In the genomic region with DNA sequence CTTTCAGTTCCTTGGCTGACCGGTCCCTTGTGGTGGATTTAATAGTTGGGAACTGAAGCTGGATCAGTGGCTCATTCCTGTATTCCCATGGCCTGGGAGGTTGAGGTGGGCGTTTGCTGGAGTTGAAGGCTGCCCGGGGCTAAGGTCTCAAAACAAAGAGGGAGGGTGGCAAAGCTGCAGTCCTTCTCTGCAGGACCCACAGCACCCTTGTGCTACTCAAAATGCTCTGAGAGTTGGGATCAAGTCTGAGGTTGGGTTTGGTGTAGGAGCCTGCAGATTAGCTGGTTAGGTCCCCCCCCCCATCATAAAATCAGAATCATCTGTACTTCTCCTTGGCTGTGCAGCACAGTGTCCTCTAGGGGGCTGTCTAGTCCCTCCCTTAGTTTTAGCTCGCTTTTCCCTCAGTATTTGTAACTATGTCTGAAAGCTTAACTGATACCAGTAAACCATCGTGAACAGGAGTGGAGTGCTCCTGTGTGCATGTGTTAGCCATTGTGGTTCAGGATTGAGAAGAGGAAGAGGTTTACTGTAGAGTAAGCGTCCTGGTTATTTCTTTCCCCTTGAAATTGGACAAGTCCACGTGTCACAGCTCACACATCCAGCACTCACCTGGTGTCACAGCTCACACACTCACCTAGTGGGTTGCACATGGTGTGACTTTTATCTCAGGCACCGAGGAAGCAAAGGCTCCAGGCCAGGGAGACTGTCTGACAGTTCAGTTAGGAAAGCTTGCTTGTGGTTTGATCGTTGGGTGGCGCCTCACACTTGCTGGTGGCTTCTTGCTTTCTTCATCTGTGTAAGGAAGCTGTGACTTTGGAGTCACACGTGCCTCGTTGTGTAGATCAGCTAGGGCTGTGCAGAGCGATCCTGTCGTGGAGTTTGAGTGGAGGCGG, we compare ENCODE assay signal across 9 mouse cellular contexts. TPM values are rescaled to one million over a fixed set of nuclear protein-coding genes. Genes with fewer than 3 reads are reported as not detected.
A peak's percentile ranks its signal among the peaks of the same experiment; 100 is the strongest.
DNase-seq lines count a peak whose midpoint lies in the region; ATAC-seq and TF ChIP-seq lines count a peak whose summit lies in the region.
"Had no signal": no experiment of that assay in that cellular context is flagged by ENCODE, and none has a peak within 500 bp of the region (broad histone marks: within the 10 kb centered on the region; RNA-seq: fewer than 3 reads in every experiment).

No protein-coding gene starts in this region.

- peak overlapping the region; percentile 95; the same call in 1 of the 2 replicates for H3K4me2 ChIP-seq in limb, embryonic 13.5 days (replicated peaks)

- peaks cover 79% of the 10 kb centered on the region for H3K36me3 ChIP-seq in thymus, adult 2 months (ENCODE audit: control insufficient read depth, insufficient read depth, low read length)
- H3K36me3 ChIP-seq in limb, embryonic 13.5 days, result peaks cover 79% of the 10 kb centered on the region

- no peak for ATAC-seq in cerebellum, adult (ENCODE audit: insufficient number of reproducible peaks, low FRiP score, low TSS enrichment)
- no peak for ATAC-seq in limb, embryonic 13.5 days (ENCODE audit: low FRiP score, low read depth)

- no peak for DNase-seq in cerebellum, adult 2 months
- DNase-seq in thymus, adult 2 months, result no peak
- no peak for DNase-seq in thymus, adult 18-20 months
- peak; percentile 56 for DNase-seq in retina, postnatal 1 day
- no peak for DNase-seq in MN1 (ENCODE audit: low spot score)
- no peak for DNase-seq in kidney, postnatal 10 days

- H3K4me1 ChIP-seq in cerebellum, adult 2 months (ENCODE audit: control insufficient read depth, insufficient read depth, low read length), result peaks cover 24% of the 10 kb centered on the region
- peaks cover 30% of the 10 kb centered on the region for H3K4me1 ChIP-seq in thymus, adult 2 months (replicated peaks; ENCODE audit: control insufficient read depth, insufficient read depth, low read length)
- peaks cover 39% of the 10 kb centered on the region for H3K4me1 ChIP-seq in limb, embryonic 13.5 days

- TF ChIP-seq CTCF in cerebellum, adult 2 months (IDR thresholded peaks at IDR 0.05; ENCODE audit: borderline replicate concordance, insufficient read depth, low read depth, low read length), result peak; percentile 48; the same call in 1 of the 2 replicates
- peak; percentile 32; the same call in 1 of the 2 replicates for TF ChIP-seq CTCF in thymus, adult 2 months (IDR thresholded peaks at IDR 0.05; ENCODE audit: borderline replicate concordance, control insufficient read depth, extremely low read depth, insufficient read depth, low read length, poor library complexity)

- no peaks in the 10 kb centered on the region for H3K27me3 ChIP-seq in cerebellum, adult 2 months (ENCODE audit: control insufficient read depth, insufficient read depth, low read length)
- H3K27me3 ChIP-seq in thymus, adult 2 months (ENCODE audit: control insufficient read depth, insufficient read depth, low read length), result no peaks in the 10 kb centered on the region
- no peaks in the 10 kb centered on the region for H3K27me3 ChIP-seq in limb, embryonic 13.5 days

- 59% methylated on average over 15 of the region's 15 CpGs for WGBS in cerebellum, adult 2 months
- 40% methylated on average over 15 of the region's 15 CpGs for WGBS in thymus, adult 2 months
- WGBS in limb, embryonic 13.5 days, result 82% methylated on average over 15 of the region's 15 CpGs

- no peak overlapping the region; the same call in 1 of the 2 replicates for H3K9ac ChIP-seq in limb, embryonic 13.5 days

- no peaks in the 10 kb centered on the region for H3K9me3 ChIP-seq in limb, embryonic 13.5 days

- TF ChIP-seq POLR2A in cerebellum, adult 2 months (IDR thresholded peaks at IDR 0.05; ENCODE audit: borderline replicate concordance, insufficient read depth, low read length), result no peak
- no peak for TF ChIP-seq POLR2A in thymus, adult 2 months (IDR thresholded peaks at IDR 0.05; ENCODE audit: control insufficient read depth, extremely low read depth, insufficient read depth, low read length, poor library complexity)

- H3K4me3 ChIP-seq in cerebellum, adult 2 months (replicated peaks; ENCODE audit: insufficient read depth, low read depth, low read length), result no peak overlapping the region
- no peak overlapping the region for H3K4me3 ChIP-seq in thymus, adult 2 months (ENCODE audit: control insufficient read depth, insufficient read depth, low read length)
- H3K4me3 ChIP-seq in limb, embryonic 13.5 days, result no peak overlapping the region

- H3K27ac ChIP-seq in cerebellum, adult 2 months (ENCODE audit: insufficient read depth, low read length), result no peak overlapping the region
- no peak overlapping the region for H3K27ac ChIP-seq in thymus, adult 2 months (ENCODE audit: control insufficient read depth, insufficient read depth, low read length)
- H3K27ac ChIP-seq in limb, embryonic 13.5 days, result no peak overlapping the region

RNA-seq across cellular contexts. Expression of a gene that starts 4.4 kb away (rescaled TPM):
- 438 and 458 TPM in 2 replicates for polyA plus RNA-seq in cerebellum, adult 2 months (2012; rRNA removed)
- 778 and 831 TPM in 2 replicates for polyA plus RNA-seq in thymus, adult 2 months (2012; rRNA removed)
- polyA plus RNA-seq in limb, embryonic 13.5 days (2015; fragmentation: Nextera tagmentation; extraction: Ambion mirVana), result 552 and 562 TPM in 2 replicates

RNA-seq across cellular contexts. Expression of a gene that starts 10.4 kb away (rescaled TPM):
- 12.7 and 13.2 TPM in 2 replicates for polyA plus RNA-seq in cerebellum, adult 2 months (2012; rRNA removed)
- 34.2 and 41.3 TPM in 2 replicates for polyA plus RNA-seq in thymus, adult 2 months (2012; rRNA removed)
- 11.3 and 12.2 TPM in 2 replicates for polyA plus RNA-seq in limb, embryonic 13.5 days (2015; fragmentation: Nextera tagmentation; extraction: Ambion mirVana)

RNA-seq across cellular contexts. Expression of a gene that starts 12.5 kb away (rescaled TPM):
- 628 TPM in 2 replicates for polyA plus RNA-seq in cerebellum, adult 2 months (2012; rRNA removed)
- polyA plus RNA-seq in thymus, adult 2 months (2012; rRNA removed), result 7.9 TPM in 2 replicates
- polyA plus RNA-seq in limb, embryonic 13.5 days (2015; fragmentation: Nextera tagmentation; extraction: Ambion mirVana), result 4.2 and 5.3 TPM in 2 replicates

RNA-seq across cellular contexts. Expression of a gene that starts 16.6 kb away (rescaled TPM):
- polyA plus RNA-seq in cerebellum, adult 2 months (2012; rRNA removed), result 174 and 183 TPM in 2 replicates
- polyA plus RNA-seq in thymus, adult 2 months (2012; rRNA removed), result 873 and 1,061 TPM in 2 replicates
- polyA plus RNA-seq in limb, embryonic 13.5 days (2015; fragmentation: Nextera tagmentation; extraction: Ambion mirVana), result 29.1 and 30.8 TPM in 2 replicates

RNA-seq across cellular contexts. Expression of a gene that starts 25.3 kb away (rescaled TPM):
- not detected in 2 replicates for polyA plus RNA-seq in cerebellum, adult 2 months (2012; rRNA removed)
- polyA plus RNA-seq in thymus, adult 2 months (2012; rRNA removed), result 0.29 TPM in 1 of 2 replicates, not detected in the other
- 0.40 and 0.60 TPM in 2 replicates for polyA plus RNA-seq in limb, embryonic 13.5 days (2015; fragmentation: Nextera tagmentation; extraction: Ambion mirVana)
- polyA plus RNA-seq: small intestine, adult 2 months had no signal

Comparison
In these comparisons a context has a peak if more than half of its experiments do, and no peak if none do; other contexts are left out.
1. RNA of a gene that starts 12.5 kb away (polyA plus RNA-seq): 628 TPM in cerebellum, adult 2 months; 7.9 TPM in thymus, adult 2 months and 4.2 to 5.3 TPM in limb, embryonic 13.5 days; every median in the first group is over 10 times any median in the second.